Mouse (Mus musculus) MEL (cell line): ENCODE data around the gene Nek2.

Experiments
- BHLHE40 ChIP-seq: IDR thresholded peaks from 2 replicates; pipeline ENCODE4 v1.6.1; 2012; ENCODE audit warnings: low read depth, mild to moderate bottlenecking, inconsistent platforms, low read length, improper control_type of control experiment, borderline replicate concordance
- POLR2A ChIP-seq, 2 experiments: IDR thresholded peaks; 2 replicates each; pipeline ENCODE4 v1.6.1; 2011 to 2012; ENCODE audit warnings: low read length in 2 of 2, mild to moderate bottlenecking in 2 of 2, control low read depth in 1 of 2, improper control_type of control experiment in 1 of 2, low read depth in 1 of 2, moderate library complexity in 1 of 2; ENCODE audit not compliant: control insufficient read depth in 1 of 2, insufficient read depth in 1 of 2, poor library complexity in 1 of 2
- ZKSCAN1 ChIP-seq: IDR thresholded peaks from 2 replicates; pipeline ENCODE4 v1.6.1; 2012; ENCODE audit warnings: low read depth, mild to moderate bottlenecking, inconsistent platforms, low read length, improper control_type of control experiment, moderate library complexity

DNA sequence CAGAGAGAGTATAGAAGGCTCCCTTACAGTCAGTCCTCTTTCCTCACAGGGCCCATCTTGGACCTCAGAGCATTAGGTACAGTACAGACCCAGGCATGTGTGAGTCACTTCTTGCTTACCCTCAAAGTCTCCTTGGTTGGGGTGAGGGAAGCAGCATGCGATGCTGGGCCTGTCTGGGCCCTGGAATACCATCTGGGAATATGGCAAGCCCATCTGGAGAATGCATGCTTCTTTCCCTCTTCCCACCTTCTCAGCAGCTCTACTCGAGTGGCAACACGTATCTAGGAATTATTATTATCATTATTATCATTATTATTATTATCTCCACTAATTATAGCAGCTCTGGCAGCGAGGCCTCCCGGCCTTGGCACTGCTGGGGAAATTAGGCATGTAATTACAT is 33.5 kb downstream of the Nek2 start:
- TF ChIP-seq POLR2A (IDR thresholded peaks at IDR 0.05; ENCODE audit: control insufficient read depth in 1 of 2, insufficient read depth in 1 of 2, low read depth in 1 of 2, low read length in 2 of 2, poor library complexity in 1 of 2) (no peak), ZKSCAN1 (no peak), BHLHE40 (no peak)
